Mouse (Mus musculus) liver, adult 2 months (tissue): ENCODE results near the gene Gal3st2c. TPM values are rescaled to one million over a fixed set of nuclear protein-coding genes. Genes with fewer than 3 reads are reported as not detected.
"Not testable (repeated sequence)": the region's sequence is repeated elsewhere in the genome, so short reads cannot be mapped to it uniquely, and the experiment has no call there.

Experiments used
- DNase-seq: peaks from one replicate; pipeline ENCODE4 v3.0.0-alpha.2; 2011; ENCODE audit warnings: low read depth, low spot score; ENCODE audit errors: extremely low read depth
- H3K27ac ChIP-seq: fragments of 200-500 bp; replicated peaks from 2 replicates; pipeline ENCODE4 v1.5.1; 2012; ENCODE audit warnings: low read depth, mild to moderate bottlenecking, control low read depth, inconsistent platforms, low read length; ENCODE audit not compliant: insufficient read depth
- H3K27me3 ChIP-seq: fragments of 200-500 bp; 2 replicates; pipeline ENCODE4 v1.6.1; 2012; ENCODE audit warnings: mild to moderate bottlenecking, moderate library complexity, low read length, inconsistent platforms; ENCODE audit not compliant: control insufficient read depth, insufficient read depth
- H3K36me3 ChIP-seq: fragments of 200-500 bp; 2 replicates; pipeline ENCODE4 v1.6.1; 2012; ENCODE audit warnings: low read length, inconsistent platforms; ENCODE audit not compliant: control insufficient read depth, insufficient read depth
- H3K4me1 ChIP-seq: fragments of 200-500 bp; 2 replicates; pipeline ENCODE4 v1.6.1; 2011; ENCODE audit warnings: low read length; ENCODE audit not compliant: control insufficient read depth, insufficient read depth
- H3K4me3 ChIP-seq: fragments of 200-500 bp; 2 replicates; pipeline ENCODE4 v1.5.1; 2011; ENCODE audit warnings: low read depth, mild to moderate bottlenecking, control low read depth, low read length, moderate library complexity; ENCODE audit not compliant: insufficient read depth
- H3K79me2 ChIP-seq: fragments of 200-500 bp; 2 replicates; pipeline ENCODE4 v1.6.1; 2012; ENCODE audit warnings: inconsistent platforms, mild to moderate bottlenecking, low read length, moderate library complexity; ENCODE audit not compliant: control insufficient read depth, insufficient read depth
- H3K9ac ChIP-seq: fragments of 200-500 bp; 2 replicates; pipeline ENCODE4 v1.6.1; 2012; ENCODE audit warnings: low read depth, mild to moderate bottlenecking, control low read depth, inconsistent platforms, low read length
- CTCF ChIP-seq: fragments of 200-500 bp; IDR thresholded peaks from 2 replicates; pipeline ENCODE4 v1.5.1; 2011; ENCODE audit warnings: low read depth, low read length, control low read depth
- POLR2A ChIP-seq: fragments of 200-500 bp; IDR thresholded peaks from 2 replicates; pipeline ENCODE4 v1.6.1; 2011; ENCODE audit warnings: low read length, control low read depth; ENCODE audit not compliant: insufficient read depth; ENCODE audit errors: extremely low read depth
- WGBS: fragments of 180-500 bp; shearing (Covaris S2); methylation state at CpG from one replicate; pipeline ENCODE4 v1.1.7; 2018; 5-methylcytosine and 5-hydroxymethylcytosine counted together
- polyA plus RNA-seq: library from polyadenylated mRNA; depleted of rRNA; stranded (reverse); fragments of >200 nt; gene quantifications from 2 replicates; pipeline ENCODE4 v1.2.3, GENCODE M21; 2012; rRNA removed
- total RNA-seq: library from RNA; depleted of rRNA; stranded (reverse); fragments of >200 nt; gene quantifications from 2 replicates; pipeline ENCODE4 v1.2.3, GENCODE M21; 2014; rRNA removed

Gene Gal3st2c
- total and polyA plus RNA-seq, 2 experiments, result not detected

GRCm38 (mm10) chr1:94053530-94054216 is 63.4 kb downstream of the Gal3st2c start:
- Histone ChIP-seq H3K79me2 (no peaks in the 10 kb centered on the region), H3K36me3 (no peaks in the 10 kb centered on the region), H3K4me3 (no peak overlapping the region), H3K9ac (no peak overlapping the region), H3K27ac (no peak overlapping the region), H3K4me1 (no peaks in the 10 kb centered on the region), H3K27me3 (no peaks in the 10 kb centered on the region)
- no peak for DNase-seq
- TF ChIP-seq CTCF (no peak), POLR2A (no peak)
- WGBS, result 75% methylated on average over 7 of the region's 7 CpGs

DNA sequence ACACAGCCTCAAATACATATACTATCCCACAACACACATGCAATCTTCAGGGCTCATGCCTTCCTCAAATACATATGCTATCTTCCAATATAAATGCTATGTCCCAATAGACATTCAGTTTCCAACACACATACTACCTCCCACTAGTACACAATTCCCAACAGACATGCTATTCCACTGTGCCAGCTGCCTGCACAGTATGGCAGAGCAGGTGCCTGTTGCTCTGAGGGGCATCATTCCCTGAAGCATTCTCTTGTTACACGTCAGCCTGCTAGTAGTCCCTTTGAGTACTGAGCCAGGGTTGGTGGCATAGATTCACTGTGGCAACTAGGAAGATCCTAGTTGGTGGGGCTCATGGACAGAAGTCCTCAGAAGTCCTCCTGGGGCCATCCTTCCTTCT is 64.2 kb downstream of the Gal3st2c start:
- H3K4me3 ChIP-seq, result no peak overlapping the region
- H3K79me2 ChIP-seq, result no peaks in the 10 kb centered on the region
- DNase-seq, result no peak
- H3K4me1 ChIP-seq, result no peaks in the 10 kb centered on the region
- H3K27ac ChIP-seq, result no peak overlapping the region
- H3K27me3 ChIP-seq, result no peaks in the 10 kb centered on the region
- no peaks in the 10 kb centered on the region for H3K36me3 ChIP-seq
- no peak overlapping the region for H3K9ac ChIP-seq
- 76% methylated on average over 1 of the region's 1 CpGs for WGBS
- TF ChIP-seq CTCF, result no peak
- TF ChIP-seq POLR2A, result no peak

DNA sequence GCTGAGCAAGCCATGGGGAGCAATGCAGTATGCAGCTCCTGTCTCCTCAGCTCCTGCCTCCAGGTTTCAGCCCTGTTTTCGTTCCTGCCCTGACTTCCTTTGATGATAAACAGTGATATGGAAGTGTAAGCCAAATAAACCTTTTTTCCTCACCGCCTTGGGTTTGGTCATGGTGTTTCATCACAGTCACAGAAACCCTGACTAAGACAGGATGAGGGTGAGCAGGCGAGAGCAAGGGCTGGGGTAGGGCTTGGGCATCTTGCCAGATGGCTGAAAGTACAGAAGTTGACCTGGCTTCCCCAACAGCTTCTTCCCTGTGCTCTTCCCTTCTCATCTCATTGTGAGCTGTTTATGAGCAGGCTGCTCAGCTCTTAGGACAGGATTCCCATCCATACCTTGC is 65.7 kb downstream of the Gal3st2c start:
- Histone ChIP-seq H3K9ac (no peak overlapping the region), H3K36me3 (no peaks in the 10 kb centered on the region), H3K27me3 (no peaks in the 10 kb centered on the region), H3K27ac (no peak overlapping the region), H3K4me3 (no peak overlapping the region), H3K4me1 (no peaks in the 10 kb centered on the region), H3K79me2 (no peaks in the 10 kb centered on the region)
- no peak for DNase-seq
- TF ChIP-seq POLR2A, result no peak
- TF ChIP-seq CTCF, result no peak
- 31% methylated on average over 3 of the region's 3 CpGs for WGBS

- Histone ChIP-seq H3K4me1 (no peaks in the 10 kb centered on the region), H3K27me3 (no peaks in the 10 kb centered on the region), H3K4me3 (no peak overlapping the region), H3K36me3 (no peaks in the 10 kb centered on the region), H3K9ac (no peak overlapping the region), H3K27ac (no peak overlapping the region), H3K79me2 (no peaks in the 10 kb centered on the region)
- WGBS, result 82% methylated on average over 2 of the region's 2 CpGs
- no peak for DNase-seq
- no peak for TF ChIP-seq CTCF
- no peak for TF ChIP-seq POLR2A
Measured at GRCm38 (mm10) chr1:94057401-94057800, 67.1 kb downstream of the Gal3st2c start.

GRCm38 (mm10) chr1:94058281-94058680 is 68.0 kb downstream of the Gal3st2c start:
- not testable (repeated sequence) for H3K79me2 ChIP-seq, H3K27me3 ChIP-seq, H3K4me1 ChIP-seq, H3K4me3 ChIP-seq, H3K9ac ChIP-seq, H3K27ac ChIP-seq, H3K36me3 ChIP-seq, DNase-seq
- WGBS, result 52% methylated on average over 1 of the region's 1 CpGs

Other genes starting within 250 kb of the Gal3st2c start
- gene Atg4b, start 239.0 kb upstream of the Gal3st2c start, total RNA-seq, result 18.7 and 20.0 TPM in 2 replicates
- gene Atg4b, start 239.0 kb upstream of the Gal3st2c start, polyA plus RNA-seq, result 27.8 and 29.1 TPM in 2 replicates
- gene Thap4, start 235.6 kb upstream of the Gal3st2c start, total RNA-seq, result 10.0 and 13.6 TPM in 2 replicates
- gene Thap4, start 235.6 kb upstream of the Gal3st2c start, polyA plus RNA-seq, result 17.5 TPM in 2 replicates
- 26.3 and 27.7 TPM in 2 replicates for gene Dtymk, start 188.6 kb upstream of the Gal3st2c start, total RNA-seq
- gene Dtymk, start 188.6 kb upstream of the Gal3st2c start, polyA plus RNA-seq, result 18.7 and 28.4 TPM in 2 replicates
- gene Ing5, start 186.5 kb upstream of the Gal3st2c start, total RNA-seq, result 4.4 and 5.5 TPM in 2 replicates
- 2.2 and 2.7 TPM in 2 replicates for gene Ing5, start 186.5 kb upstream of the Gal3st2c start, polyA plus RNA-seq
- 23.4 and 24.8 TPM in 2 replicates for gene D2hgdh, start 165.6 kb upstream of the Gal3st2c start, total RNA-seq
- 26.1 and 27.8 TPM in 2 replicates for gene D2hgdh, start 165.6 kb upstream of the Gal3st2c start, polyA plus RNA-seq
- gene Gal3st2, start 129.2 kb upstream of the Gal3st2c start, total RNA-seq, result 0.37 TPM in 1 of 2 replicates, not detected in the other
- not detected in 2 replicates for gene Gal3st2, start 129.2 kb upstream of the Gal3st2c start, polyA plus RNA-seq
- not detected in 2 replicates for gene Gal3st2b, start 72.2 kb upstream of the Gal3st2c start, total RNA-seq
- gene Gal3st2b, start 72.2 kb upstream of the Gal3st2c start, polyA plus RNA-seq, result not detected in 2 replicates
- not detected in 2 replicates for gene Neu4, start 29.9 kb downstream of the Gal3st2c start, total RNA-seq
- not detected in 2 replicates for gene Neu4, start 29.9 kb downstream of the Gal3st2c start, polyA plus RNA-seq
- 0.09 TPM in 1 of 2 replicates, not detected in the other for gene Pdcd1, start 62.0 kb downstream of the Gal3st2c start, total RNA-seq
- not detected in 2 replicates for gene Pdcd1, start 62.0 kb downstream of the Gal3st2c start, polyA plus RNA-seq